ENCODE assay signal across 30 mouse cellular contexts in genomic region chr3:102992936-102993335, GRCm38 (mm10). TPM values are rescaled to one million over a fixed set of nuclear protein-coding genes. Genes with fewer than 3 reads are reported as not detected.
DNase-seq lines count a peak whose midpoint lies in the region; ATAC-seq and TF ChIP-seq lines count a peak whose summit lies in the region.
"Had no signal": no experiment of that assay in that cellular context is flagged by ENCODE, and none has a peak within 500 bp of the region (broad histone marks: within the 10 kb centered on the region; RNA-seq: fewer than 3 reads in every experiment).

No protein-coding gene starts in this region.

- no peak for ATAC-seq in hindbrain, embryonic 16.5 days
- ATAC-seq: CD4-positive, CD25-positive, alpha-beta regulatory T cell, adult 4 months; intestine, embryonic 16.5 days had no signal

- no peaks in the 10 kb centered on the region for H3K9me3 ChIP-seq in ES-E14 (ENCODE audit: control insufficient read depth, insufficient read depth, low read depth, low read length)
- H3K9me3 ChIP-seq in hindbrain, embryonic 16.5 days (ENCODE audit: control insufficient read depth, low read length), result no peaks in the 10 kb centered on the region
- H3K9me3 ChIP-seq: embryonic facial prominence, embryonic 15.5 days; hindbrain, embryonic 15.5 days; limb, embryonic 13.5 days; liver, embryonic 13.5 days; lung, embryonic 15.5 days had no signal

- 46% methylated on average over 3 of the region's 3 CpGs for WGBS in hindbrain, embryonic 16.5 days

- no peak overlapping the region for H3K4me3 ChIP-seq in ES-E14 (ENCODE audit: insufficient read depth in 1 of 2, low read depth in 1 of 2, low read length in 2 of 2, poor library complexity in 1 of 2, severe bottlenecking in 1 of 2)
- H3K4me3 ChIP-seq in hindbrain, embryonic 16.5 days (ENCODE audit: low read length), result no peak overlapping the region
- H3K4me3 ChIP-seq: embryonic facial prominence, embryonic 15.5 days; hindbrain, embryonic 15.5 days; limb, embryonic 13.5 days; liver, embryonic 13.5 days; lung, embryonic 15.5 days had no signal

- in situ Hi-C loops in ES-E14 (cut with MboI; ENCODE audit: low sequenced_read_pairs in 2 of 2, unreplicated experiment in 2 of 2), result no loop called here

- H3K9ac ChIP-seq in ES-E14 (ENCODE audit: insufficient read depth, low read depth, low read length, poor library complexity, severe bottlenecking), result no peak overlapping the region
- no peak overlapping the region for H3K9ac ChIP-seq in hindbrain, embryonic 16.5 days (ENCODE audit: low read depth, low read length)
- H3K9ac ChIP-seq: embryonic facial prominence, embryonic 15.5 days; hindbrain, embryonic 15.5 days; limb, embryonic 13.5 days; liver, embryonic 13.5 days; lung, embryonic 15.5 days had no signal

- peaks cover 3 to 8% of the 10 kb centered on the region in 2 experiments for H3K4me1 ChIP-seq in ES-E14 (ENCODE audit: control insufficient read depth in 2 of 2, insufficient read depth in 2 of 2, low read length in 2 of 2, poor library complexity in 1 of 2)
- peaks cover 14% of the 10 kb centered on the region for H3K4me1 ChIP-seq in hindbrain, embryonic 16.5 days (ENCODE audit: control insufficient read depth, insufficient read depth, low read depth, low read length)

- intact Hi-C loops in left cerebral cortex, postnatal 14 days (cut with DNase I), result no loop called here

- no peaks in the 10 kb centered on the region for H3K36me3 ChIP-seq in ES-E14 (ENCODE audit: control insufficient read depth, insufficient read depth, low read length, poor library complexity, severe bottlenecking)
- no peaks in the 10 kb centered on the region for H3K36me3 ChIP-seq in hindbrain, embryonic 16.5 days (ENCODE audit: control insufficient read depth, insufficient read depth, low read length)
- H3K36me3 ChIP-seq: liver, embryonic 13.5 days; lung, embryonic 15.5 days had no signal

- peak; percentile 40 to 44 for DNase-seq in left cerebral cortex, postnatal 14 days (ENCODE audit: low spot score in 2 of 2)
- no peak for DNase-seq in left cerebral cortex, adult 18-20 months (ENCODE audit: low spot score in 2 of 2)
- DNase-seq in 3T3-L1 (ENCODE audit: low read depth, low spot score) (peak; percentile 97), ES-E14 (ENCODE audit: low read depth, low spot score) (peak; percentile 62)
- peak; percentile 65 for DNase-seq in brain, adult 2 months (ENCODE audit: low read depth, low spot score)
- DNase-seq in adrenal gland, postnatal 36 days, result no peak
- DNase-seq: adrenal gland, postnatal 10 days; cerebellum, adult 11 months; cerebellum, postnatal 10 days; heart, postnatal 36 days; liver, embryonic 13.5 days; midbrain, embryonic 14.5 days; thymus, postnatal 25 days had no signal

- no peak overlapping the region for H3K4me2 ChIP-seq in hindbrain, embryonic 16.5 days (ENCODE audit: low read length)
- H3K4me2 ChIP-seq: embryonic facial prominence, embryonic 15.5 days; heart, embryonic 11.5 days; hindbrain, embryonic 15.5 days; limb, embryonic 13.5 days; liver, embryonic 13.5 days; lung, embryonic 15.5 days had no signal

- H3K27ac ChIP-seq in ES-E14 (ENCODE audit: insufficient read depth, low read depth, low read length, poor library complexity, severe bottlenecking), result no peak overlapping the region
- no peak overlapping the region for H3K27ac ChIP-seq in hindbrain, embryonic 16.5 days (ENCODE audit: low read depth, low read length)
- H3K27ac ChIP-seq: embryonic facial prominence, embryonic 15.5 days; hindbrain, embryonic 15.5 days; kidney, postnatal 0 days; limb, embryonic 13.5 days; liver, embryonic 13.5 days; lung, embryonic 15.5 days had no signal

- H3K27me3 ChIP-seq in hindbrain, embryonic 16.5 days (replicated peaks; ENCODE audit: control insufficient read depth, insufficient read depth, low read length), result no peaks in the 10 kb centered on the region
- H3K27me3 ChIP-seq: embryonic facial prominence, embryonic 15.5 days; hindbrain, embryonic 15.5 days; limb, embryonic 13.5 days; liver, embryonic 13.5 days; lung, embryonic 15.5 days had no signal

TF ChIP-seq in ES-E14, 5 proteins besides CTCF, POLR2A, EP300 and RAD21:
- no peak for TF ChIP-seq ZC3H11A (IDR thresholded peaks at IDR 0.05; ENCODE audit: borderline replicate concordance, low read depth, low read length)
- peak; percentile 55; the same call in 1 of the 2 replicates for TF ChIP-seq CHD2 (IDR thresholded peaks at IDR 0.05; ENCODE audit: low read depth, low read length)
- TF ChIP-seq HCFC1 (IDR thresholded peaks at IDR 0.05; ENCODE audit: borderline replicate concordance, insufficient read depth, low read length), result no peak
- peak; percentile 65; the same call in 1 of the 2 replicates for TF ChIP-seq ZNF384 (IDR thresholded peaks at IDR 0.05; ENCODE audit: low read depth, low read length)
- no peak for TF ChIP-seq MAFK (IDR thresholded peaks at IDR 0.05; ENCODE audit: insufficient read depth, low read depth, low read length)

RNA-seq across cellular contexts. Expression of gene Sike1, which starts 2.6 kb away (rescaled TPM):
- total RNA-seq in left cerebral cortex, postnatal 14 days (2021), result 10 to 100 TPM; 83.8 to 86.8 TPM
- 10 to 100 TPM; 62.1 to 66.3 TPM for total RNA-seq in left cerebral cortex, adult 18-20 months (2021)
- total RNA-seq in ES-E14 (2012; rRNA removed), result 16.9 and 27.9 TPM in 2 replicates
- 58.0 and 60.8 TPM in 2 replicates for polyA plus RNA-seq in hindbrain, embryonic 16.5 days (2015; fragmentation: Nextera tagmentation; extraction: Ambion mirVana)
- 10 to 100 TPM; 71.7 to 74.6 TPM for total RNA-seq in adrenal gland, postnatal 36 days (2021)

RNA-seq across cellular contexts. Expression of gene Csde1, which starts 27.3 kb away (rescaled TPM):
- 100 to 1,000 TPM; 247 to 252 TPM for total RNA-seq in left cerebral cortex, postnatal 14 days (2021)
- 100 to 1,000 TPM; 234 to 238 TPM for total RNA-seq in left cerebral cortex, adult 18-20 months (2021)
- 252 and 323 TPM in 2 replicates for total RNA-seq in ES-E14 (2012; rRNA removed)
- 312 and 328 TPM in 2 replicates for polyA plus RNA-seq in hindbrain, embryonic 16.5 days (2015; fragmentation: Nextera tagmentation; extraction: Ambion mirVana)
- total RNA-seq in adrenal gland, postnatal 36 days (2021), result 100 to 1,000 TPM; 398 to 439 TPM

RNA-seq across cellular contexts. Expression of gene Nr1h5, which starts 29.0 kb away (rescaled TPM):
- total RNA-seq in left cerebral cortex, postnatal 14 days (2021), result not detected
- not detected for total RNA-seq in left cerebral cortex, adult 18-20 months (2021)
- total RNA-seq in ES-E14 (2012; rRNA removed), result not detected in 2 replicates
- 0.09 TPM in 1 of 2 replicates, not detected in the other for polyA plus RNA-seq in hindbrain, embryonic 16.5 days (2015; fragmentation: Nextera tagmentation; extraction: Ambion mirVana)
- not detected for total RNA-seq in adrenal gland, postnatal 36 days (2021)
- total RNA-seq: gastrocnemius, adult 8-10 months; heart, postnatal 36 days; layer of hippocampus, postnatal 14 days; left cerebral cortex, postnatal 10 days; megakaryocyte progenitor cell, adult 5-6 weeks; MEL had no signal
- polyA plus RNA-seq: CD4-positive, CD25-positive, alpha-beta regulatory T cell, adult 4 months; hindbrain, embryonic 15.5 days; kidney, postnatal 0 days; limb, embryonic 13.5 days; neural tube, embryonic 14.5 days had no signal

RNA-seq across cellular contexts. Expression of gene Sycp1, which starts 57.0 kb away (rescaled TPM):
- under 1 TPM in 1 of 2 experiments, not detected in 1; 0.20 TPM for total RNA-seq in left cerebral cortex, postnatal 14 days (2021)
- not detected for total RNA-seq in left cerebral cortex, adult 18-20 months (2021)
- total RNA-seq in ES-E14 (2012; rRNA removed), result 2.8 and 3.6 TPM in 2 replicates
- not detected in 2 replicates for polyA plus RNA-seq in hindbrain, embryonic 16.5 days (2015; fragmentation: Nextera tagmentation; extraction: Ambion mirVana)
- not detected for total RNA-seq in adrenal gland, postnatal 36 days (2021)
- total RNA-seq: adrenal gland, postnatal 10 days; gastrocnemius, adult 8-10 months; heart, postnatal 36 days; layer of hippocampus, postnatal 14 days; left cerebral cortex, postnatal 10 days; megakaryocyte progenitor cell, adult 5-6 weeks had no signal
- polyA plus RNA-seq: CD4-positive, CD25-positive, alpha-beta regulatory T cell, adult 4 months; embryonic facial prominence, embryonic 15.5 days; forebrain, embryonic 11.5 days; frontal cortex, adult 2 months; heart, embryonic 11.5 days; hindbrain, embryonic 15.5 days; intestine, embryonic 16.5 days; kidney, postnatal 0 days; limb, embryonic 13.5 days; lung, embryonic 15.5 days; midbrain, embryonic 14.5 days; neural tube, embryonic 14.5 days had no signal

Comparison
In these comparisons a context has a peak if more than half of its experiments do, and no peak if none do; other contexts are left out.
1. DNase-seq: peak in left cerebral cortex, postnatal 14 days (2 of 2), 3T3-L1 (single experiment), ES-E14 (single experiment) and brain, adult 2 months (single experiment); none in left cerebral cortex, adult 18-20 months (0 of 2) and adrenal gland, postnatal 36 days (0 of 2).